Mouse (Mus musculus) small intestine, adult 2 months (tissue): ENCODE data around the gene Rgs11. TPM values are rescaled to one million over a fixed set of nuclear protein-coding genes. Genes with fewer than 3 reads are reported as not detected.
A peak's percentile ranks its signal among the peaks of the same experiment; 100 is the strongest.

Source experiments
- H3K27ac ChIP-seq: fragments of 200-500 bp; 2 replicates; pipeline ENCODE4 v1.5.1; 2012; ENCODE audit warnings: low read depth, low read length, control low read depth, inconsistent platforms; ENCODE audit not compliant: insufficient read depth
- H3K27me3 ChIP-seq: fragments of 200-500 bp; 2 replicates; pipeline ENCODE4 v1.6.1; 2012; ENCODE audit warnings: mild to moderate bottlenecking, moderate library complexity, low read length, inconsistent platforms; ENCODE audit not compliant: control insufficient read depth, insufficient read depth
- H3K36me3 ChIP-seq: fragments of 200-500 bp; 2 replicates; pipeline ENCODE4 v1.6.1; 2012; ENCODE audit warnings: mild to moderate bottlenecking, low read length, control low read depth, inconsistent platforms; ENCODE audit not compliant: control insufficient read depth, insufficient read depth
- H3K4me1 ChIP-seq: fragments of 200-500 bp; 2 replicates; pipeline ENCODE4 v1.6.1; 2012; ENCODE audit warnings: low read length, inconsistent platforms, mixed read lengths; ENCODE audit not compliant: control insufficient read depth, insufficient read depth, insufficient read length
- H3K4me3 ChIP-seq: fragments of 200-500 bp; 2 replicates; pipeline ENCODE4 v1.5.1; 2012; ENCODE audit warnings: low read depth, mild to moderate bottlenecking, control low read depth, inconsistent platforms, low read length, moderate library complexity
- CTCF ChIP-seq: fragments of 200-500 bp; IDR thresholded peaks from 2 replicates; pipeline ENCODE4 v1.5.1; 2012; ENCODE audit warnings: low read depth, mild to moderate bottlenecking, control low read depth, inconsistent platforms, low read length, moderate library complexity, mixed read lengths; ENCODE audit not compliant: insufficient replicate concordance, insufficient read length; ENCODE audit errors: extremely low read depth
- POLR2A ChIP-seq: fragments of 200-500 bp; IDR thresholded peaks from 2 replicates; pipeline ENCODE4 v1.6.1; 2012; ENCODE audit warnings: low read depth, mild to moderate bottlenecking, control low read depth, inconsistent platforms, low read length, moderate library complexity
- WGBS: fragments of 180-500 bp; shearing (Covaris S2); methylation state at CpG from one replicate; pipeline ENCODE4 v1.1.7; 2018; 5-methylcytosine and 5-hydroxymethylcytosine counted together
- polyA plus RNA-seq: library from polyadenylated mRNA; depleted of rRNA; stranded (reverse); fragments of >200 nt; gene quantifications from 2 replicates; pipeline ENCODE4 v1.2.3, GENCODE M21; 2012

Rgs11 gene
- polyA plus RNA-seq, 1 experiment: 3.8 TPM

DNA sequence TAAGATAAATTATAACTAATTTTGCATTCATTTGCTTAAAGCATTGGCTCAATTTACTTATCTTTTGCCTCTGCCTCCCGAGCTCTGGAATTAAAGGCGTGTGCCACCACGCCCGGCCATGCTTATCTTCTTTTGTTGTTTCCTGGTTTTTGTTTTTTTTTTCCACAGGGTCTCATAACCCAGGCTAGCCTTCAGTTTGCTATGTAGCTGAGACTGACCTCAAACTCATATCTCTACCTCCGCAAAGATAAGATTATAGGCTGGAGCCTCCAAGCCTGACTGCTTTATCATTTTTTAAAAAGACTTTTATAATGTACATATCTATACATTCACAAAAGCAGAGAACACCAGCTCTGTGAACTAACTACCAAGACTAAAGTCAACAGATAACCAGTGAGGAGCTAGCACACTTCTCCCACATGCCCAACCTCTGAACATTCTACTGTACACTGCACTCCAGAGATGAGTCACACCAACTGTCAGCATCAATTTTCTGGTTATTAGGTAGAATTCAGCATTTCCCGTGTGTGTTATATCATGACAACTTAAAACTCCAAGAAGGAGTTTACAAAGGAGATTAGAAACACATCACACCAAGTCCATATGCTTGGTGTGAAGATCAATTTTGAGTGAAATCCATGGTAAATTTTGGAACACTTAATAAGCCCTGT lies 37.5 kb downstream of the Rgs11 start:
- H3K27me3 ChIP-seq: no peaks in the 10 kb centered on the region
- H3K27ac ChIP-seq: peak overlapping the region; percentile 95
- H3K4me1 ChIP-seq: peaks cover 17% of the 10 kb centered on the region; the same call in 1 of the 2 replicates
- peaks cover 1% of the 10 kb centered on the region; the same call in 1 of the 2 replicates for H3K36me3 ChIP-seq
- TF ChIP-seq CTCF (no peak), POLR2A (no peak)
- no peak overlapping the region for H3K4me3 ChIP-seq
- 25% methylated on average over 6 of the region's 6 CpGs for WGBS

DNA sequence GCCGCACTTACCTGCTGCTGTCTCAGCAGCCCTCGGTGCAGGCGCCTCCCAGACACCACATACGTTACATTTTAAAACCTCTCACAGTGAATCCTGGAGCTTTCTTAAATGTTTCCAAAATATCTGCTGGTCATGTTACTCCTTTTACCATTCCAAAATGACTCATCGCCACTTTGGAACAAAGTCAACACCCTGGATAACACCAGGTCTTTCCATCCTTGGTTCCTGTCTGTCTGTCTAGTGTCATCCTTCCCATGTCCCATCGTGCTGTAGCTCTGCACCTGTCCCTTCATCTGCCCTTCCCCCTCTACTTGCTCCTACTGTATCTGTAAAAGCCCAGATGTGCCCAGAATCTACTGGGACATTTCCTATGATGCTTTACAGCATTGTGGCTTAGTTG lies 38.2 kb downstream of the Rgs11 start:
- no peaks in the 10 kb centered on the region for H3K27me3 ChIP-seq
- peaks cover 16% of the 10 kb centered on the region; the same call in 1 of the 2 replicates for H3K4me1 ChIP-seq
- peak overlapping the region; percentile 3; the same call in 1 of the 2 replicates for H3K4me3 ChIP-seq
- H3K27ac ChIP-seq: peak overlapping the region; percentile 95
- H3K36me3 ChIP-seq: peaks cover 1% of the 10 kb centered on the region; the same call in 1 of the 2 replicates
- TF ChIP-seq POLR2A: 0 out of 2 replicates have a peak, but pooled peaks have one; percentile 26
- no peak for TF ChIP-seq CTCF
- 34% methylated on average over 6 of the region's 6 CpGs for WGBS

DNA sequence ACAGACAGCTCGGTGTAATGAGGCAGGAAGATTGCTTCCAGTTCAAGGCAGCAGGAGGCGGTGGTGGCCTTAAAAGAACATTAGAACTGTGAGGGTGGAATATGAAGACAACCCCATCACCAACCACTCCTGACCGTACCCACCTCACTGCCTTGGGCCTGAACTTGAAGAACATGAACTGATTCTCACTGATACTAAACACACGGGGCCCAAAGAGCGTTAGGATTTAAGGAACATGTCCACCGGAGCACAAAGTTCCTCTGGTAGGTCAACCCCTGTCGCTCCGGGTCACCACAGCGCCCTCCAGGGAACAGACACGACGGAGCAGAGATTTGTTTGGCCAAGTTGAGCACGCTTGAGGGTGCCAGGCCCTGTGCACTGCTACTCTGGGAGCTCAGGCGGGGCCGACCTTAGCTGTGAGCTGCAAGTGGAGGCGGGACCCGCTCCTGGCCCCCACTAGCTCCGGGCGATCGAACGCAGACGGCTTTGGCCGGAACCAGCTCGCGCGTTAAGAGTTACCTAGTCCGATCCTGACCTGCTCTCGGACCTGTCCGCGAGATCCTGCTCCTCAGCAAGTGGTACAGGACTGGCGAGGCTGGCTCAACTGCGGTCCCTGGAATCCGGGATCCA lies 40.8 kb downstream of the Rgs11 start:
- H3K4me1 ChIP-seq: peaks cover 5% of the 10 kb centered on the region; the same call in 1 of the 2 replicates
- 1% methylated on average over 32 of the region's 32 CpGs for WGBS
- TF ChIP-seq POLR2A: no peak
- TF ChIP-seq CTCF: peak; percentile 43; the same call in 1 of the 2 replicates
- peak overlapping the region; percentile 94 for H3K27ac ChIP-seq
- no peaks in the 10 kb centered on the region for H3K27me3 ChIP-seq
- H3K36me3 ChIP-seq: peaks cover 1% of the 10 kb centered on the region; the same call in 1 of the 2 replicates
- peak overlapping the region; percentile 84 for H3K4me3 ChIP-seq

GRCm38 (mm10) chr17:26244101-26244841 lies 41.5 kb downstream of the Rgs11 start, which contains the start of gene Fam234a:
Gene Fam234a, minus strand, starts transcription at chr17:26244242.
- Histone ChIP-seq H3K4me3 (peak within 1 kb of the TSS; percentile 84), H3K4me1 (peaks cover 3% of the 10 kb centered on the region; the same call in 1 of the 2 replicates), H3K36me3 (no peaks in the 10 kb centered on the region), H3K27ac (peak within 1 kb of the TSS; percentile 94), H3K27me3 (no peaks in the 10 kb centered on the region)
- TF ChIP-seq CTCF: no peak
- peak; percentile 84 for TF ChIP-seq POLR2A
- WGBS: 7% methylated on average over 33 of the region's 33 CpGs

GRCm38 (mm10) chr17:26251886-26252538 lies 49.3 kb downstream of the Rgs11 start:
- H3K36me3 ChIP-seq: peaks cover 8% of the 10 kb centered on the region
- no peaks in the 10 kb centered on the region for H3K27me3 ChIP-seq
- TF ChIP-seq CTCF: no peak
- no peak for TF ChIP-seq POLR2A
- no peak overlapping the region for H3K4me3 ChIP-seq
- 43% methylated on average over 4 of the region's 4 CpGs for WGBS
- H3K4me1 ChIP-seq: peaks cover 5% of the 10 kb centered on the region; the same call in 1 of the 2 replicates
- no peak overlapping the region for H3K27ac ChIP-seq

DNA sequence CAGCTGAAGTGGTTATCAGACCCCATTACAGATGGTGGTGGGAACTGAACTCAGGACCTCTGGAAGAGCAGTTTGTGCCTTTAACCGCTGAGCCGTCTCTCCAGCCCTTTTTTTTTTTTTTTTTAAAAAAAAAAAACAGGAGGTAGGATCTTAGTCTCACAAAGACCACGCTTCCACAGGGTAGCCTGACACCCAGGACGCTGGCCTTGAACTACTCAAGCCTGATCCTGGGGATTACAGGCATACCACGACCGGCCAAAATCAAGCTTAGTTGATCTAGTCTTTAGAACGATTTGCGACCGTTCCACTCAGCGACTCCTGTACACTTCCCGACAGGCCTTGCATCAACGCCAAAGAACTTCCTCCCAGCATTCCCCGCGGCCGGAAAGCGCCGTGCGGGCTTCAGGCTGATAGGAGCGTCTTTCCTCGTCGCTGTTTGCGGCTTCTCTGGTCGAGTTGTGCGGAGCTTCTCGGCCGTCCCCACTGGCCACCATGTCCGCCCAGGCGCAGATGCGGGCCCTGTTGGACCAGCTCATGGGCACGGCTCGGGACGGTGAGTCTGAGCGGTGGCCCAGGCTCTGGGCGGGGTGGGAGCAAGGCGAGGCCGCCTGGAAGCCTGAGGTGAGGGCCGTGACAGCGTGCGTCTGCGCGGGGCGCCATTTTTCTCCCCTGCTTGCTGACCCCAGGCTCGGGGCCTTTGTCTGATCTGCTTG lies 49.9 kb downstream of the Rgs11 start, which contains the start of gene Luc7l:
TSS of gene Luc7l (plus strand) at position 358 of the 713 bp plus-strand sequence.
- Histone ChIP-seq H3K4me3 (peak within 1 kb of the TSS; percentile 94), H3K27ac (peak within 1 kb of the TSS; percentile 92), H3K36me3 (peaks cover 13% of the 10 kb centered on the region), H3K4me1 (peaks cover 5% of the 10 kb centered on the region; the same call in 1 of the 2 replicates), H3K27me3 (no peaks in the 10 kb centered on the region)
- WGBS: under 1% methylated on average over 43 of the region's 43 CpGs
- TF ChIP-seq POLR2A (peak; percentile 94), CTCF (no peak)
